Comparison of ENCODE assay signal across 8 mouse cellular contexts in genomic region chr19:38043281-38043981, GRCm38 (mm10). TPM values are rescaled to one million over a fixed set of nuclear protein-coding genes. Genes with fewer than 3 reads are reported as not detected.
DNase-seq lines count a peak whose midpoint lies in the region; ATAC-seq lines count a peak whose summit lies in the region.

Gene Myof, minus strand, starts transcription at chr19:38043577.

- no peak within 1 kb of the TSS for H3K27ac ChIP-seq in forebrain, embryonic 12.5 days
- H3K27ac ChIP-seq in stomach, embryonic 16.5 days (ENCODE audit: low read length) = peak within 1 kb of the TSS; percentile 86

- peaks cover 10% of the 10 kb centered on the region for H3K4me1 ChIP-seq in forebrain, embryonic 12.5 days
- peaks cover 10% of the 10 kb centered on the region; the same call in 1 of the 2 replicates for H3K4me1 ChIP-seq in stomach, embryonic 16.5 days (ENCODE audit: control insufficient read depth, insufficient read depth, low read length)

- peak within 1 kb of the TSS; percentile 39 for H3K4me3 ChIP-seq in forebrain, embryonic 12.5 days (replicated peaks)
- H3K4me3 ChIP-seq in stomach, embryonic 16.5 days (replicated peaks; ENCODE audit: low read length) = peak within 1 kb of the TSS; percentile 58

- ATAC-seq in forebrain, embryonic 12.5 days (ENCODE audit: low FRiP score) = no peak
- ATAC-seq in megakaryocyte progenitor cell, adult 5-6 weeks (replicated peaks; ENCODE audit: poor library complexity) = peak; percentile 76
- peak; percentile 84 for ATAC-seq in stomach, embryonic 16.5 days (ENCODE audit: insufficient read depth, low FRiP score)

- DNase-seq in CD4-positive helper T cell, adult 2 months (ENCODE audit: low read depth, low spot score) = peak; percentile 6
- DNase-seq in adipocyte (ENCODE audit: low spot score) = peak; percentile 80
- DNase-seq in heart, postnatal 25 days (ENCODE audit: low spot score) = peak; percentile 31
- DNase-seq in kidney, postnatal 4 days = peak; percentile 80 to 86
- no peak for DNase-seq in cerebellum, adult 8-10 months

- peak within 1 kb of the TSS; percentile 67 for H3K4me2 ChIP-seq in forebrain, embryonic 12.5 days
- peak within 1 kb of the TSS; percentile 72 for H3K4me2 ChIP-seq in stomach, embryonic 16.5 days (ENCODE audit: low read depth, low read length)

- intact Hi-C loops in heart, postnatal 25 days (cut with DNase I) = loop anchor here (2.0 kb wide), 1 partner anchor 39 kb away; no protein-coding TSS in a partner anchor

- H3K9me3 ChIP-seq in forebrain, embryonic 12.5 days = no peaks in the 10 kb centered on the region; the same call in 1 of the 2 replicates
- H3K9me3 ChIP-seq in stomach, embryonic 16.5 days (replicated peaks; ENCODE audit: control insufficient read depth, low read length) = no peaks in the 10 kb centered on the region

- H3K36me3 ChIP-seq in forebrain, embryonic 12.5 days (replicated peaks) = no peaks in the 10 kb centered on the region
- H3K36me3 ChIP-seq in stomach, embryonic 16.5 days (ENCODE audit: control insufficient read depth, insufficient read depth, low read length) = no peaks in the 10 kb centered on the region

- under 1% methylated on average over 28 of the region's 28 CpGs for WGBS in forebrain, embryonic 12.5 days
- under 1% methylated on average over 28 of the region's 28 CpGs for WGBS in stomach, embryonic 16.5 days

- H3K9ac ChIP-seq in forebrain, embryonic 12.5 days = peak within 1 kb of the TSS; percentile 54; the same call in 1 of the 2 replicates
- peak within 1 kb of the TSS; percentile 72 for H3K9ac ChIP-seq in stomach, embryonic 16.5 days (ENCODE audit: low read length)

- H3K27me3 ChIP-seq in forebrain, embryonic 12.5 days = peaks cover 43% of the 10 kb centered on the region
- H3K27me3 ChIP-seq in stomach, embryonic 16.5 days (ENCODE audit: control insufficient read depth, insufficient read depth, low read length) = no peaks in the 10 kb centered on the region

RNA-seq across cellular contexts. Expression of gene Myof, which starts in this region (rescaled TPM):
- polyA plus RNA-seq in forebrain, embryonic 12.5 days (2016; fragmentation: Nextera tagmentation; extraction: Ambion mirVana) = 2.1 and 2.9 TPM in 2 replicates
- total RNA-seq in heart, postnatal 25 days (2021) = 10 to 100 TPM in 1 of 2 experiments, 1 to 10 TPM in 1; 9.5 to 10.3 TPM
- total RNA-seq in megakaryocyte progenitor cell, adult 5-6 weeks (2015) = 3.1 and 3.5 TPM in 2 replicates
- 0.71 and 1.6 TPM in 2 replicates for total RNA-seq in megakaryocyte progenitor cell, adult 5-6 weeks (2017)
- polyA plus RNA-seq in stomach, embryonic 16.5 days (2015; fragmentation: Nextera tagmentation; extraction: Ambion mirVana) = 22.5 and 23.3 TPM in 2 replicates
